Mouse (Mus musculus): Measurements from ENCODE around the gene Catsperz.

Gene Catsperz

DNA sequence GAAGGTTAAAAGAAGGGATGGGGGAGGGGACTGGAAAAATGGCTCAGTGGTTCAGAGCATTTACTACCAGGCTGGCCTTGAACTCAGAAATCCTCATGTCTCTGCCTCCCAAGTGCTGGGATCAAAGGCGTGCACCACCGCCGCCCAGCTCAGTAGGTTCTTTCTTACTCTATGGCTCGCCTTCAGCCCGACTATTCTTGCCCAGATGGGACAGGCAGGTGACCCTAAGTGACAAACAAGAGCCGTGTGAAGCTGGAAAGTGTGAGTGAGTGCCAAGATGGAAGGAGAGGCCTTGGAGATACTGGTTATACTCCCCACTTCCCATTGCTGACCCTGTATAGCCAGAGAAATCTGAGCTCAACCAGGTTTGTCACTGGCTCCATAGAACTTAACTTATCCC is 18.5 kb upstream of the Catsperz start:
- no peak for DNase-seq

DNA sequence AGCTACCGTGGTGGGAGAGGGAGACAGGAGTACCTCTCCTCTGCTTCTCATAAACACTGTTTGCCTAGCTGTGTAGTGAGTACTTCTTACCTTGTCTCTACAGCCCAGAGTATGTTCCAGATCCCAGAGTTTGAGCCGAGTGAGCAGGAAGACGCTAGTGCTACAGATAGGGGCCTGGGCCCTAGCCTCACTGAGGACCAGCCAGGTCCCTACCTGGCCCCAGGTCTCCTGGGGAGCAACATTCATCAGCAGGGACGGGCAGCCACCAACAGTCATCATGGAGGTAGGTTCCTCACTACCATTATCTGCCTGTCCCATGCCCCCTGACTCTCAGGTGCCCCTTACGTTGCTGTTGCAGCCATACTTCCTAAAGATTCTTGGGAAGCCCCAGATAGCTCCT is 17.6 kb upstream of the Catsperz start:
- peak in 1 of 2 experiments; percentile 33 for DNase-seq

GRCm38 (mm10) chr19:6942249-6942691 is 17.1 kb upstream of the Catsperz start, which contains the start of gene Gpr137:
Gpr137 (minus strand) TSS chr19:6942480.
- DNase-seq, result peak; percentile 95 to 97

GRCm38 (mm10) chr19:6941372-6942248 is 16.4 kb upstream of the Catsperz start, which contains the start of gene Bad:
Bad (plus strand) TSS chr19:6941861.
- DNase-seq, result peak; percentile 96 to 97

GRCm38 (mm10) chr19:6940396-6941351 is 15.5 kb upstream of the Catsperz start:
- DNase-seq, result peak; percentile 15 to 39

DNA sequence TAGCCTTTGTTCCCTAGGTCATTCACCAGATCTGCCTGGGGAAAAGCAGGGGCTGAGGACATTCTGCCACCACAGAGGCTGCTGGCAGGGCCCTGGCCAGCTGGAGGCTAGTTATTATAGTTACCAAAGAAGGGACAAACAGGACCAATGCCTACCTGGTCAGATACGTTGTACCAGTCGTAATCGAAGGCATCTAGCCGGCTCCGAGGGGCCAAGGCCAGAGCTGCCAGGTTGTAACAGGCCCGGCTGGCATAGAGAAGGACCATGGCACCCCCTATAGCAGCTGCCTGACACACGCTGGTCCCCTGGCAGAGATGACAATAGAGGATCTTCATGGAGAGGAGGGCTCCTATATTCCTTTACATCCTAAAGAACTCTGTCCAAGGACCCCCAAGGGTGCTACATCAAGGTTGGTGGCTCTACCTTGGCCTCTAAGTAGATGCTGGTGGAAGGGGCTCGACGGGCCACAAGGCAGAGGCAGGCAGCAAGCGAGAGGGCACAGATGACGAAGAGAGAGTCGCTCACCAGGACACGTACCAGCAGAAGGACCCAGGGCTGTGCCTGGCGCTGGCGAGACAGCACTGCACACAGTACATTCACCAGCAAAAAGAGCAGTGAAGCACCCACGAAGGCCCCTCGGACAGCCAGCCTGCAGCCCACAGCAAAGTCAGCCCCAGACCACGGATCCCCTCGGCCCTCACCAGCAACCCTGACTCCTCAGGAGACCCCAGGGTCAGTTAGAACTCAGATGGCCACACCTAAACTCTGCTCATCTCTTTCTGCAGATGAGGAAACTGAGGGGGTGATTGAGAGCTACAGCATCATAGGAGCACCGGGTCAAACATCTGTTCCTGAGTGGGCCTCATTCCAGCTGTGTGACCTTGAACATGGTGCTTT is 14.2 kb upstream of the Catsperz start:
- no peak for DNase-seq

GRCm38 (mm10) chr19:6937541-6938465 is 12.6 kb upstream of the Catsperz start:
- peak in 1 of 2 experiments; percentile 15 for DNase-seq

DNA sequence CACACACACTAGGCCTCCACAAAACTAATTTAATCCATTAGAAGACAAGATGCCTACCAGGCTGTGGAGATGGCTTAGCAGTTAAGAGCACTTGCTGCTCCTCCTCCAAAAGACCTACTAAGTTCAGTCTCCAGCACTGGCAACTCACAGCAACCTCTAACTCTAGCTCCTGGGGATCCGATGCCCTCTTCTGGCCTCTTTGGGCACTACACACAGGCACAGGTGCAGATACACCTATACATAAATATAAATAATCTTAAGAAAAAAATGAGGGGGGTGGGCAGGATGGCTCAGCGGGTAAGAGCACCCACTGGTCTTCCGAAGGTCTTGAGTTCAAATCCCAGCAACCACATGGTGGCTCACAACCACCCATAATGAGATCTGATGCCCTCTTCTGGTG is 11.1 kb upstream of the Catsperz start:
- DNase-seq, result peak; percentile 62 to 65

GRCm38 (mm10) chr19:6934195-6934977 is 9.2 kb upstream of the Catsperz start, which contains the start of gene Kcnk4:
Kcnk4 (minus strand) TSS chr19:6934515.
- no peak for DNase-seq

GRCm38 (mm10) chr19:6933436-6934194 is 8.4 kb upstream of the Catsperz start:
- DNase-seq, result peak; percentile 57 to 73

DNA sequence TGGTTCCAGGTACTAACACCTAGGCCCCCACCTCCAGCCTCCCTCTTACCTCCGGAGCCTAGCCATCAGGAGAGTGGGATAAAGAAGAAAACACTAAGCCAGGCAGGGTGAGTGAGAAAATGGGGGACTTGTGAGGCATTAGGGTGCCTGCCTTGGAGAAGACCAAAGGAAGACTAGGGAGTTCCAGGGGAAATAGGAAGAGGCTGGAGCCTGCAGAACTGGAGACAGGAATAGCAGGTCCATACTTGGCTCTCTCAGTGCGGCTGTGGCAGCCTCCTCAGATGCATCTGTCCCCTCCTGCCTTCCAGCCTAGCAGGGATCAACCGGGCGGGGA is 7.9 kb upstream of the Catsperz start:
- no peak for DNase-seq

GRCm38 (mm10) chr19:6932018-6932417 is 6.8 kb upstream of the Catsperz start:
- DNase-seq, result no peak

DNA sequence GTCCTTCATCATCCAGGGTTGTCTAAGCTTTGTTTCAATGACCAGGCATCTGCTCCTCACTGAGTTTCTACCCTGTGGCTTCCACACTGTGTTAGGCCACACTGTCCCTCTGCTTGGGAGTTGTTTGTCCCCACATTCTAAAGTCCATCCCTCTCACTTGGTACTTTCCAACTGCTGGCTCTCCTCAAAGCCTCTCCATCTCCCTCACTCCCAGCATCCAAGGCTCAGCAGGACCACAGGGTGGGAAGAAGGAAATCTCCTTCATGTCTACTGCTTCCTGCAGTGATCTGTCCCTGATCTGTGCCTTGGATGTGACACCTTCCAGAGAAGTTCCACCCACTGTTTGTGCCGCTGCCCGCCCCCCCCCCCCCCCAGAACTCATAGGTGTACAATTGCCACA is 5.8 kb upstream of the Catsperz start:
- DNase-seq, result no peak

DNA sequence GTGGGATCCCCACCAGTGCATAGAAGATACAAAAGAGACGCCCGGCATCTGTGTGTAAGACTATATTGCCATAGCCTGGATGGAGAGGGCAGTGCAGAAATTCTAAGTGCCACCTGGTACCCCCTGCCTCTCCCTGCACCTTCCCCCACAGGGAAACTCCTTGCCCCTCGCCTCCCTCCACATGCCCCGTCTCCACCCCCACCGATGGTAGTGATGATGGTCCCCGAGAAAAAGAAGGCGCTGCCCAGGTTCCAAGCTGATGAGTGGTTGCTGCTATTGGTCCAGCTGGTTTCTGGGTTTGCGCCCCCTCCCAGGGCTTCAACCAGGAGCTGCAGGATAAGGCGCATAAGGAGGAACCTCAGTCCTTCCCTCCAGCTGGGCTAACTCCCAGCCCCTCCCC is 2.9 kb upstream of the Catsperz start:
- DNase-seq, result no peak

DNA sequence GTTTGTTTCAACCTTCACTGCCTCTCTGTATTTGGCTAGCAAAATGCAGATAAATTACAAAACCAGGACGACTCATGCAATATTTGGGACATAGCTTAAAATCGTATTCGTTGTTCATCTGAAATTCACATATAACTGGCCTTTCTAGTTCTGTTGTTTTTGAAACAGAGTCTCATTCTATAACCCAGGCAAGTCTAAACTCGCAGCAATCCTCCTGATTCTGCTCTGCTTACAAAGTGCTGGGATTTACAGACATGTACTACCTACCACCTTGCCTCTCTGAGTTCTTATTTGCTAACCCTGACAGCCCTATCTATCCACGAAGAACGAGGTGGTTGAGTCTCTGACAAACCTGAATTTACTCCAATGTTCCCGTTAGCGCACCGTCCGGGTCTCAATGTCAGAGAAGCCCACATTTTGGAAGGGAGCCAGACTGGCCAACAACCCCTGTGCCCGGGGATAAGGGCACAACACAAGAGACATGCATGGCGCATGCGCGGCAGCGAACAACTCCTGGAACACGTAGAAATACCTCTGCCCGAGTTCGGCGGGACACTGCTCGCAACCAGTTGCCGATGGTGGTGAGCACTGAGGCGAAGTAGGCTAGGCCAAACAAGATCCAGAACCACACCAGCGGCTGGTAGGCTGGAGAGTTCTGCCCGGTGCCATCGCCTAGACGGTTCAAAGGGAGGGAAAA is 1.5 kb upstream of the Catsperz start:
- DNase-seq, result peak; percentile 58 to 73

- DNase-seq, result no peak
Observed at GRCm38 (mm10) chr19:6925611-6926329, 590 bp upstream of the Catsperz start.

- DNase-seq, result peak; percentile 93
Observed at GRCm38 (mm10) chr19:6924461-6925306, 496 bp downstream of the Catsperz start.

Data from kidney, postnatal 4 days (tissue).